Mouse (Mus musculus) heart, postnatal 25 days (tissue): ENCODE data around the gene Cst3. TPM values are rescaled to one million over a fixed set of nuclear protein-coding genes. Genes with fewer than 3 reads are reported as not detected.

Experiments
- DNase-seq: peaks from one replicate; pipeline ENCODE4 v3.0.0; 2022; ENCODE audit warnings: low spot score
- intact Hi-C: fragments of 180-260 bp; cut with DNase I; formaldehyde crosslinking; loops from one replicate; pipeline ENCODE4 v1.15.1; 2025
- total RNA-seq, 2 experiments: library from RNA; stranded (reverse); gene quantifications; 2 replicates each; pipeline ENCODE4 v1.2.3; 2021

Gene Cst3
- total RNA-seq, 2 experiments from 2014 or later: 940 to 1,010 TPM

DNA sequence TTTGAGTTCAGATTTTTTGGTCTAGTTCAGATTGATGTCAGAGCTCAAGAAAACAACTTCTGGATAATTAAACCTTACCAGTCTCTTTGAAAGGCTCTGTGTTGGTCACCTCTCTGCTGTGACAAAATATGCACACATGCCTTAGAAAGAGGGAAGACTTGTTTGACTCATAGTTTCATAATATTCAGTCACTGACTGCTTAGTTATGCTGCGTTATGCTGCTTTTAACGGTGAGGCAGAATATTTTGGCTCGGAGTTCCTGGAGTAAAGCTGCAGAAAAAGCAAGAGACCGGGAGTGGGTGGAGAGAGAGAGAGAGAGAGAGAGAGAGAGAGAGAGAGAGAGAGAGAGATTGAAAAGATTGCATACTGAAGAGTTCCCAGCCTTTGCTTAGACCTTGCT lies 14.5 kb downstream of the Cst3 start:
- intact Hi-C loops: no loop called here
- no peak for DNase-seq

GRCm38 (mm10) chr2:148857506-148857905 lies 18.0 kb downstream of the Cst3 start:
- no peak for DNase-seq
- intact Hi-C loops: loop anchor here (2.0 kb wide), 1 partner anchor 17 kb away; the partner anchor contains the start of gene Cst3

- intact Hi-C loops: loop anchor here (2.0 kb wide), 1 partner anchor 18 kb away; the partner anchor contains the start of gene Cst3
- no peak for DNase-seq
Measured at GRCm38 (mm10) chr2:148856630-148857400, 18.7 kb downstream of the Cst3 start.

DNA sequence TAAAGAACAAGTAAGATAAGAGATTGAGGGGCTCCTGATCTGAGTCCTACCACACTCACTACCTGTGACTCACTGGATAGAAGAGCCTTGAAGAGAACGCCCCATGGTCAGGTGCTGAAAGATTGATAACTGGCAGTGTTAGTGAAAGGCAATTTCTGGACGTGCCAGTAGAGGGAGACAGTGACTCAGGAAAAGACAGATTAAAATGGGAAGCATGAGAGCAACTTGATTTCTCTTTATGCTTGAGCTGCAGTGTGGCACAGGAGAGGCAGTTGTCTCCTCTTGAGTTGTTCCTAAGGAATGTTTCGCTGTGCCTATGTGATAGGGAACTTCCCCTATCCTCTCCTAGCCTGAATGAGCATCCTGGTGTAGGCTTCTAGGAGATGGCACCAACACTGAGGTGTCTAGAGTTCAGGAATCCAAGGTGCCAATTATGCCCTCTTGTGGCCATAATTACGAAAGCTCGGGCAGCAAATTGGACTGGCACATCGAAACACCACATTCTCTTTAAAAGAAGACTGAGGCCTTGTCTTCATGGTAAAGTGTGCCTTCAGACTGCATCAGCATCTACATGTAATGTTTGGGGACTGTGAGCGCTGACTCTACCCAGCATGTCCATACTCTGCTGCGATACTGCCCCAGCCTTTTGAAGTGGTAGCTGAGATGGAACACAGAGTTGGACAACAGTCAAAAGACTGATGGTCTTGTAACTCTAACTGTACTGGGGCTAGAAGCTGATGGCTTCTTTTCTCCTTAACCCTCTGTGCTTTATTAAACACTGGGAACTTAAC lies 24.2 kb downstream of the Cst3 start:
- DNase-seq: peak; percentile 37
- intact Hi-C loops: loop anchor here (1.0 kb wide), 1 partner anchor 51 kb away; no protein-coding TSS in a partner anchor

DNA sequence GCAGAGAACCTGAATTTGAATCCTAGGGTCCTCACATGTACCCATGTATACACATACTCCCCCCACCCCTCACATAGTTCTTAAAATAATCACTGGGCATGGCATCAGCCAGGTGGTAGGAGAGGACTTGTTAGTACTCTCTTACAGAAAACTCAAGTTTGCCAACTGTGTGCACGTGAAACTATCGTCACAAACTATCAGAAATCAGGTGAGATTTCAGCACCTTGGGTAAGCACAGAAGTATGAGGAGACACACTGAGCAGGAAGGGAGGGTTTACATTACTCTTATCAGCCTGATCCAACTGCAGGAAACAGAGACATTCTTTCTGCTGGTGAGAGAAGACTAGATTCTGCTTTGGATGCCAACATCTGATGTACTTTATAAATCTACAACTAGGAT lies 36.3 kb downstream of the Cst3 start:
- intact Hi-C loops: no loop called here

GRCm38 (mm10) chr2:148838075-148838777 lies 37.3 kb downstream of the Cst3 start:
- DNase-seq: no peak
- intact Hi-C loops: no loop called here

More for the DNA sequence above, 36.3 kb downstream of the Cst3 start:
- DNase-seq: no peak

GRCm38 (mm10) chr2:148834912-148835311 lies 40.6 kb downstream of the Cst3 start, which contains the start of gene Cst9:
TSS of gene Cst9 (plus strand) at chr2:148835147.
- intact Hi-C loops: no loop called here
- no peak for DNase-seq

DNA sequence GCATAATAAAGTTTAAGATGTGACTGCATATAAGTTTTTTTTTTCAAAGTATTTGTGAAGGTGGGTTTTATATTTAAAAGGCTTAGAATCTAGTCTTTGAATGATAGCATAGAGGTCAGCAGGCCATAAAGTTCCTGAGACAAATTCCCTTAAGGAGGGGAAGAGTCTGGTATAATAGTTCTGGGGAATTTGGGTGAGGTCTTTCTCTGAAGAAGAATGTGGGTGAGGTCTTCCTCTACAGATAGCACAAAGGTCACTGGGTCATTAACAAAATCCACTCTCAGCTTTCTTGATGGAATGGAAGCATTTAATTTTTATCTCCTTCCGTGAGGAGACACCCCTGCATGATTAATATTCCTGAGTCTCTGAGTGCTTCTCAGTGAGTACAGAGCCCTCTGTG lies 49.5 kb downstream of the Cst3 start:
- intact Hi-C loops: no loop called here
- DNase-seq: no peak

Other genes with a start within 250 kb of the Cst3 start
- 1 to 10 TPM; 6.3 to 7.3 TPM for gene Nxt1, start 203.1 kb downstream of the Cst3 start, total RNA-seq
- gene Gzf1, start 194.7 kb downstream of the Cst3 start, total RNA-seq: 10 to 100 TPM; 18.1 to 24.2 TPM
- gene Napb, start 143.2 kb downstream of the Cst3 start, total RNA-seq: 1 to 10 TPM; 1.3 to 1.4 TPM
- gene Cstl1, start 125.3 kb downstream of the Cst3 start, total RNA-seq: not detected
- not detected for gene Cst11, start 104.2 kb downstream of the Cst3 start, total RNA-seq
- gene 8030411F24Rik, start 93.7 kb downstream of the Cst3 start, total RNA-seq: not detected
- gene Cst12, start 86.3 kb downstream of the Cst3 start, total RNA-seq: 1 to 10 TPM in 1 of 2 experiments, under 1 TPM in 1; 0.52 to 2.1 TPM
- gene Cst8, start 76.9 kb downstream of the Cst3 start, total RNA-seq: not detected
- not detected for gene Cst13, start 55.6 kb downstream of the Cst3 start, total RNA-seq
- gene Cst9, start 40.5 kb downstream of the Cst3 start, total RNA-seq: 1 to 10 TPM; 1.3 to 1.8 TPM
- gene 9230104L09Rik, start 10.7 kb downstream of the Cst3 start, total RNA-seq: under 1 TPM; 0.49 to 0.95 TPM
- gene Gm1330, start 127.6 kb upstream of the Cst3 start, total RNA-seq: not detected
- not detected for gene Gm10750, start 141.5 kb upstream of the Cst3 start, total RNA-seq